Mouse (Mus musculus) testis, adult 2 months (tissue): Measurements from ENCODE around the gene Hpca. TPM values are rescaled to one million over a fixed set of nuclear protein-coding genes. Genes with fewer than 3 reads are reported as not detected.

Experiments used
- H3K27ac ChIP-seq: fragments of 200-500 bp; 2 replicates; pipeline ENCODE4 v1.5.1; 2012; ENCODE audit warnings: low read depth, low read length; ENCODE audit not compliant: control insufficient read depth, insufficient read depth
- H3K27me3 ChIP-seq: fragments of 200-500 bp; 2 replicates; pipeline ENCODE4 v1.6.1; 2012; ENCODE audit warnings: mild to moderate bottlenecking, low read length, moderate library complexity; ENCODE audit not compliant: control insufficient read depth, insufficient read depth
- H3K36me3 ChIP-seq: fragments of 200-500 bp; 2 replicates; pipeline ENCODE4 v1.6.1; 2012; ENCODE audit warnings: mild to moderate bottlenecking, low read length; ENCODE audit not compliant: control insufficient read depth, insufficient read depth
- H3K4me1 ChIP-seq: fragments of 200-500 bp; 2 replicates; pipeline ENCODE4 v1.6.1; 2012; ENCODE audit warnings: low read length; ENCODE audit not compliant: control insufficient read depth, insufficient read depth
- H3K4me3 ChIP-seq: fragments of 200-500 bp; 2 replicates; pipeline ENCODE4 v1.5.1; 2012; ENCODE audit warnings: low read depth, mild to moderate bottlenecking, low read length, moderate library complexity, mixed read lengths; ENCODE audit not compliant: control insufficient read depth
- CTCF ChIP-seq: fragments of 200-500 bp; IDR thresholded peaks from 2 replicates; pipeline ENCODE4 v1.5.1; 2012; ENCODE audit warnings: low read depth, mild to moderate bottlenecking, inconsistent platforms, low read length, moderate library complexity; ENCODE audit not compliant: control insufficient read depth, insufficient read depth, insufficient replicate concordance
- POLR2A ChIP-seq: fragments of 200-500 bp; IDR thresholded peaks from 2 replicates; pipeline ENCODE4 v1.6.1; 2012; ENCODE audit warnings: low read depth, mild to moderate bottlenecking, inconsistent platforms, low read length, moderate library complexity; ENCODE audit not compliant: control insufficient read depth
- polyA plus RNA-seq: library from polyadenylated mRNA; depleted of rRNA; stranded (reverse); fragments of >200 nt; gene quantifications from 2 replicates; pipeline ENCODE4 v1.2.3, GENCODE M21; 2012; rRNA removed

The Hpca gene
- polyA plus RNA-seq: 9.3 and 10.2 TPM in 2 replicates

GRCm38 (mm10) chr4:129121569-129122086 is at the start of gene Hpca:
Gene Hpca, minus strand, starts transcription at chr4:129122036.
- Histone ChIP-seq H3K36me3 (no peaks in the 10 kb centered on the region), H3K4me3 (no peak within 1 kb of the TSS; the same call in 1 of the 2 replicates), H3K27me3 (no peaks in the 10 kb centered on the region), H3K27ac (no peak within 1 kb of the TSS), H3K4me1 (peaks cover 21% of the 10 kb centered on the region)
- TF ChIP-seq CTCF (no peak), POLR2A (no peak)

- H3K36me3 ChIP-seq: peaks cover 2% of the 10 kb centered on the region; the same call in 1 of the 2 replicates
- TF ChIP-seq CTCF: no peak
- no peak for TF ChIP-seq POLR2A
Measured at GRCm38 (mm10) chr4:129161581-129162255, 39.9 kb upstream of the Hpca start.

GRCm38 (mm10) chr4:129161076-129161475 is 39.2 kb upstream of the Hpca start:
- no peaks in the 10 kb centered on the region for H3K27me3 ChIP-seq
- H3K27ac ChIP-seq: no peak overlapping the region
- H3K4me3 ChIP-seq: no peak overlapping the region
- no peaks in the 10 kb centered on the region for H3K4me1 ChIP-seq
- TF ChIP-seq CTCF (no peak), POLR2A (no peak)
- peaks cover 2% of the 10 kb centered on the region; the same call in 1 of the 2 replicates for H3K36me3 ChIP-seq

More at GRCm38 (mm10) chr4:129161581-129162255, 39.9 kb upstream of the Hpca start:
- Histone ChIP-seq H3K27ac (no peak overlapping the region), H3K4me3 (no peak overlapping the region), H3K4me1 (no peaks in the 10 kb centered on the region), H3K27me3 (no peaks in the 10 kb centered on the region)

- H3K4me1 ChIP-seq: no peaks in the 10 kb centered on the region
- no peak overlapping the region for H3K4me3 ChIP-seq
- peaks cover 2% of the 10 kb centered on the region; the same call in 1 of the 2 replicates for H3K36me3 ChIP-seq
- TF ChIP-seq CTCF (no peak), POLR2A (no peak)
- no peaks in the 10 kb centered on the region for H3K27me3 ChIP-seq
- no peak overlapping the region for H3K27ac ChIP-seq
Measured at GRCm38 (mm10) chr4:129158549-129158948, 36.7 kb upstream of the Hpca start.

- H3K4me1 ChIP-seq: no peaks in the 10 kb centered on the region
- TF ChIP-seq CTCF (no peak), POLR2A (no peak)
- H3K36me3 ChIP-seq: peaks cover 2% of the 10 kb centered on the region; the same call in 1 of the 2 replicates
- H3K27me3 ChIP-seq: no peaks in the 10 kb centered on the region
- H3K4me3 ChIP-seq: no peak overlapping the region
- H3K27ac ChIP-seq: no peak overlapping the region
Measured at GRCm38 (mm10) chr4:129157541-129157940, 35.7 kb upstream of the Hpca start.

GRCm38 (mm10) chr4:129151276-129151811 is 29.5 kb upstream of the Hpca start:
- Histone ChIP-seq H3K4me3 (peak overlapping the region; percentile 42; the same call in 1 of the 2 replicates), H3K27ac (no peak overlapping the region), H3K36me3 (peaks cover 3% of the 10 kb centered on the region), H3K27me3 (no peaks in the 10 kb centered on the region), H3K4me1 (no peaks in the 10 kb centered on the region)
- TF ChIP-seq POLR2A (no peak), CTCF (no peak)

GRCm38 (mm10) chr4:129149321-129149720 is 27.5 kb upstream of the Hpca start:
- H3K27ac ChIP-seq: peak overlapping the region; percentile 63
- TF ChIP-seq CTCF: no peak
- no peak for TF ChIP-seq POLR2A
- peaks cover 2% of the 10 kb centered on the region for H3K36me3 ChIP-seq

More at GRCm38 (mm10) chr4:129149321-129149720, 27.5 kb upstream of the Hpca start:
- H3K27me3 ChIP-seq: no peaks in the 10 kb centered on the region
- H3K4me3 ChIP-seq: peak overlapping the region; percentile 68
- H3K4me1 ChIP-seq: peaks cover 2% of the 10 kb centered on the region; the same call in 1 of the 2 replicates
